Mouse (Mus musculus) E14TG2a.4 (cell line): ENCODE data around the gene Wwp2.

Experiments used
- CTCF ChIP-seq: conservative IDR thresholded peaks from 2 replicates; pipeline ENCODE4 v1.5.1; 2014; ENCODE audit warnings: low read length
- NANOG ChIP-seq: IDR thresholded peaks from 2 replicates; pipeline ENCODE4 v1.6.1; 2014; ENCODE audit warnings: borderline replicate concordance, low read length, mixed read lengths
- POU5F1 ChIP-seq: IDR thresholded peaks from 2 replicates; pipeline ENCODE4 v1.6.1; 2014; ENCODE audit warnings: low read length, borderline replicate concordance

GRCm38 (mm10) chr8:107451414-107452066 is 15.4 kb downstream of the Wwp2 start:
- TF ChIP-seq CTCF (no peak), POU5F1 (no peak), NANOG (no peak)
